Mouse (Mus musculus) stomach, embryonic 14.5 days (tissue): Measurements from ENCODE around the gene Rock2. TPM values are rescaled to one million over a fixed set of nuclear protein-coding genes. Genes with fewer than 3 reads are reported as not detected.

Experiments
- polyA plus RNA-seq: library from polyadenylated mRNA; unstranded; fragments of >200 nt; fragmentation: Nextera tagmentation; extraction: Ambion mirVana; gene quantifications from 2 replicates; pipeline ENCODE4 v1.2.1, GENCODE M21; 2014

The Rock2 gene
- polyA plus RNA-seq, 1 experiment from 2014 or later = 25.5 TPM

Other genes with a start within 250 kb of the Rock2 start
- not detected in 2 replicates for gene Ntsr2, start 241.5 kb upstream of the Rock2 start, polyA plus RNA-seq
- gene Greb1, start 94.0 kb upstream of the Rock2 start, polyA plus RNA-seq = 1.8 and 2.6 TPM in 2 replicates
- gene E2f6, start 83.9 kb upstream of the Rock2 start, polyA plus RNA-seq = 48.4 and 49.1 TPM in 2 replicates
- 8.3 and 8.5 TPM in 2 replicates for gene Pqlc3, start 105.5 kb downstream of the Rock2 start, polyA plus RNA-seq
- 0.18 and 0.26 TPM in 2 replicates for gene 2410004P03Rik, start 116.8 kb downstream of the Rock2 start, polyA plus RNA-seq